Mouse (Mus musculus): ENCODE measurements around the gene Ppp1r9b. TPM values are rescaled to one million over a fixed set of nuclear protein-coding genes. Genes with fewer than 3 reads are reported as not detected.
"Not testable (repeated sequence)": the region's sequence is repeated elsewhere in the genome, so short reads cannot be mapped to it uniquely, and the experiment has no call there.

Gene Ppp1r9b
- total RNA-seq (2021), result 10 to 100 TPM; 16.1 to 24.5 TPM
- long read RNA-seq, experiment 1, full-length matches to known transcripts, result 5 of 11 reads
- long read RNA-seq, experiment 1, partial matches to known transcripts, result 3 of 11 reads
- long read RNA-seq, experiment 1, other reads (novel, unspliced or antisense), result 3 of 11 reads
- long read RNA-seq, experiment 2, full-length matches to known transcripts, result 6 of 9 reads
- long read RNA-seq, experiment 2, partial matches to known transcripts, result 2 of 9 reads
- long read RNA-seq, experiment 2, other reads (novel, unspliced or antisense), result 1 of 9 reads

- peak; percentile 95 for DNase-seq (ENCODE audit: low spot score)
These were observed at the start of gene Ppp1r9b for GRCm38 (mm10) chr11:94990749-94991577. TSS of gene Ppp1r9b (plus strand) at chr11:94991035.

- no peak for DNase-seq (ENCODE audit: low spot score)
These were observed 49.7 kb upstream of the Ppp1r9b start for GRCm38 (mm10) chr11:94941121-94941520.

GRCm38 (mm10) chr11:94941776-94942175, 49.1 kb upstream of the Ppp1r9b start:
- no peak for DNase-seq (ENCODE audit: low spot score)

- peak; percentile 54 for DNase-seq (ENCODE audit: low spot score)
These were observed 48.4 kb upstream of the Ppp1r9b start for GRCm38 (mm10) chr11:94942282-94943023.

GRCm38 (mm10) chr11:94943054-94943453, 47.8 kb upstream of the Ppp1r9b start:
- no peak for DNase-seq (ENCODE audit: low spot score)

GRCm38 (mm10) chr11:94944295-94944694, 46.5 kb upstream of the Ppp1r9b start:
- no peak for DNase-seq (ENCODE audit: low spot score)

- no peak for DNase-seq (ENCODE audit: low spot score)
These were observed 45.6 kb upstream of the Ppp1r9b start for GRCm38 (mm10) chr11:94945236-94945635.

GRCm38 (mm10) chr11:94952169-94952568, 38.7 kb upstream of the Ppp1r9b start:
- DNase-seq (ENCODE audit: low spot score), result no peak

GRCm38 (mm10) chr11:94955103-94955502, 35.7 kb upstream of the Ppp1r9b start:
- DNase-seq (ENCODE audit: low spot score), result no peak

GRCm38 (mm10) chr11:94957693-94958064, 33.2 kb upstream of the Ppp1r9b start:
- peak; percentile 60 for DNase-seq (ENCODE audit: low spot score)

- DNase-seq (ENCODE audit: low spot score), result peak; percentile 93
These were observed 32.6 kb upstream of the Ppp1r9b start for GRCm38 (mm10) chr11:94958065-94958858.

- DNase-seq (ENCODE audit: low spot score), result no peak
These were observed 28.2 kb upstream of the Ppp1r9b start for GRCm38 (mm10) chr11:94962534-94963101.

- no peak for DNase-seq (ENCODE audit: low spot score)
These were observed 23.4 kb upstream of the Ppp1r9b start, which contains the start of gene Hils1 for GRCm38 (mm10) chr11:94967419-94967818. TSS of gene Hils1 (plus strand) at chr11:94967593.

- DNase-seq (ENCODE audit: low spot score), result no peak
These were observed 22.6 kb upstream of the Ppp1r9b start for GRCm38 (mm10) chr11:94968187-94968586.

- DNase-seq (ENCODE audit: low spot score), result not testable (repeated sequence)
These were observed 21.1 kb upstream of the Ppp1r9b start for GRCm38 (mm10) chr11:94969709-94970108.

- DNase-seq (ENCODE audit: low spot score), result peak; percentile 78
These were observed 20.5 kb upstream of the Ppp1r9b start for GRCm38 (mm10) chr11:94970210-94970943.

- DNase-seq (ENCODE audit: low spot score), result no peak
These were observed 18.8 kb upstream of the Ppp1r9b start for GRCm38 (mm10) chr11:94971895-94972615.

- DNase-seq (ENCODE audit: low spot score), result no peak
These were observed 17.9 kb upstream of the Ppp1r9b start for GRCm38 (mm10) chr11:94972887-94973286.

- DNase-seq (ENCODE audit: low spot score), result peak; percentile 77
These were observed 17.5 kb upstream of the Ppp1r9b start for GRCm38 (mm10) chr11:94973313-94973712.
